Mouse (Mus musculus): Measurements from ENCODE around the gene Ptgfrn.
A peak's percentile ranks its signal among the peaks of the same experiment; 100 is the strongest.

Ptgfrn gene

GRCm38 (mm10) chr3:101044686-101045085 is 65.4 kb downstream of the Ptgfrn start:
- no peak for DNase-seq (ENCODE audit: low spot score in 2 of 2)

GRCm38 (mm10) chr3:101041997-101042396 is 68.1 kb downstream of the Ptgfrn start:
- no peak for DNase-seq (ENCODE audit: low spot score in 2 of 2)

- DNase-seq (ENCODE audit: low spot score in 2 of 2), result peak in 1 of 2 experiments; percentile 32
Measured at GRCm38 (mm10) chr3:101037984-101038545, 72.0 kb downstream of the Ptgfrn start.

- no peak for DNase-seq (ENCODE audit: low spot score in 2 of 2)
Measured at GRCm38 (mm10) chr3:101036001-101036400, 74.1 kb downstream of the Ptgfrn start.

- no peak for DNase-seq (ENCODE audit: low spot score in 2 of 2)
Measured at GRCm38 (mm10) chr3:101034509-101034908, 75.6 kb downstream of the Ptgfrn start.

GRCm38 (mm10) chr3:101033644-101034043 is 76.4 kb downstream of the Ptgfrn start:
- DNase-seq (ENCODE audit: low spot score in 2 of 2), result peak in 1 of 2 experiments; percentile 30

GRCm38 (mm10) chr3:101031456-101032142 is 78.5 kb downstream of the Ptgfrn start:
- DNase-seq (ENCODE audit: low spot score in 2 of 2), result no peak

- no peak for DNase-seq (ENCODE audit: low spot score in 2 of 2)
Measured at GRCm38 (mm10) chr3:101030630-101031029, 79.4 kb downstream of the Ptgfrn start.

- DNase-seq (ENCODE audit: low spot score in 2 of 2), result no peak
Measured at GRCm38 (mm10) chr3:101029339-101029738, 80.7 kb downstream of the Ptgfrn start, which contains the start of gene Cd101. Gene Cd101 (minus strand): TSS chr3:101029556.

- DNase-seq (ENCODE audit: low spot score in 2 of 2), result no peak
Measured at GRCm38 (mm10) chr3:101026741-101027140, 83.3 kb downstream of the Ptgfrn start.

GRCm38 (mm10) chr3:101022967-101023366 is 87.1 kb downstream of the Ptgfrn start:
- no peak for DNase-seq (ENCODE audit: low spot score in 2 of 2)

- DNase-seq (ENCODE audit: low spot score in 2 of 2), result no peak
Measured at GRCm38 (mm10) chr3:101021481-101022051, 88.5 kb downstream of the Ptgfrn start.

GRCm38 (mm10) chr3:101021073-101021472 is 89.0 kb downstream of the Ptgfrn start:
- DNase-seq (ENCODE audit: low spot score in 2 of 2), result no peak

- no peak for DNase-seq (ENCODE audit: low spot score in 2 of 2)
Measured at GRCm38 (mm10) chr3:101018494-101018893, 91.6 kb downstream of the Ptgfrn start.

GRCm38 (mm10) chr3:101016050-101016449 is 94.0 kb downstream of the Ptgfrn start:
- no peak for DNase-seq (ENCODE audit: low spot score in 2 of 2)

GRCm38 (mm10) chr3:101015254-101015653 is 94.8 kb downstream of the Ptgfrn start:
- no peak for DNase-seq (ENCODE audit: low spot score in 2 of 2)

GRCm38 (mm10) chr3:101013536-101013935 is 96.5 kb downstream of the Ptgfrn start:
- no peak for DNase-seq (ENCODE audit: low spot score in 2 of 2)

GRCm38 (mm10) chr3:101013005-101013404 is 97.1 kb downstream of the Ptgfrn start:
- no peak for DNase-seq (ENCODE audit: low spot score in 2 of 2)

- DNase-seq (ENCODE audit: low spot score in 2 of 2), result no peak
Measured at GRCm38 (mm10) chr3:101012597-101012996, 97.5 kb downstream of the Ptgfrn start.

GRCm38 (mm10) chr3:101012131-101012571 is 97.9 kb downstream of the Ptgfrn start:
- no peak for DNase-seq (ENCODE audit: low spot score in 2 of 2)

- no peak for DNase-seq (ENCODE audit: low spot score in 2 of 2)
Measured at GRCm38 (mm10) chr3:101011203-101011600, 98.9 kb downstream of the Ptgfrn start.

GRCm38 (mm10) chr3:101010589-101011202 is 99.4 kb downstream of the Ptgfrn start:
- DNase-seq (ENCODE audit: low spot score in 2 of 2), result no peak
